Mouse (Mus musculus) forebrain, embryonic 11.5 days (tissue): ENCODE measurements around the gene Thsd4. TPM values are rescaled to one million over a fixed set of nuclear protein-coding genes. Genes with fewer than 3 reads are reported as not detected.

Source experiments
- ATAC-seq: fragments of 200-750 bp; cut with Nextera tagmentation; replicated peaks from 2 replicates; pipeline ENCODE4 v1.8.0; 2017; ENCODE audit warnings: moderate TSS enrichment; ENCODE audit not compliant: low FRiP score
- DNase-seq: peaks from one replicate; pipeline ENCODE4 v3.0.0-alpha.2; 2017; ENCODE audit warnings: low spot score
- H3K27ac ChIP-seq: fragments of 300-500 bp; sonication (generic); 2 replicates; pipeline ENCODE4 v1.5.1; 2014; ENCODE audit warnings: low read depth, low read length
- H3K27me3 ChIP-seq: fragments of 300-500 bp; sonication (generic); 2 replicates; pipeline ENCODE4 v1.6.1; 2014; ENCODE audit warnings: mild to moderate bottlenecking, low read length, mixed read lengths; ENCODE audit not compliant: control insufficient read depth, insufficient read depth
- H3K36me3 ChIP-seq: fragments of 300-500 bp; sonication (generic); 2 replicates; pipeline ENCODE4 v1.6.1; 2014; ENCODE audit warnings: mild to moderate bottlenecking, low read length, moderate library complexity, mixed read lengths; ENCODE audit not compliant: control insufficient read depth, insufficient read depth
- H3K4me1 ChIP-seq: fragments of 300-500 bp; sonication (generic); replicated peaks from 2 replicates; pipeline ENCODE4 v1.6.1; 2014; ENCODE audit warnings: low read length, mixed read lengths; ENCODE audit not compliant: control insufficient read depth, insufficient read depth
- H3K4me2 ChIP-seq: fragments of 300-500 bp; sonication (generic); 2 replicates; pipeline ENCODE4 v1.6.1; 2014; ENCODE audit warnings: low read depth, mild to moderate bottlenecking, low read length, moderate library complexity, mixed read lengths; ENCODE audit not compliant: severe bottlenecking
- H3K4me3 ChIP-seq: fragments of 300-500 bp; sonication (generic); 2 replicates; pipeline ENCODE4 v1.5.1; 2014; ENCODE audit warnings: low read depth, low read length
- H3K9ac ChIP-seq: fragments of 300-500 bp; sonication (generic); 2 replicates; pipeline ENCODE4 v1.6.1; 2014; ENCODE audit warnings: low read length
- H3K9me3 ChIP-seq: fragments of 300-500 bp; sonication (generic); 2 replicates; pipeline ENCODE4 v1.6.1; 2016; ENCODE audit warnings: low read length, mixed read lengths; ENCODE audit not compliant: control insufficient read depth
- WGBS: fragments of 180-500 bp; shearing (Covaris S2); extraction: QIAGEN DNeasy Blood & Tissue Kit; methylation state at CpG from one replicate; pipeline ENCODE4 v1.1.7; 2014; 5-methylcytosine and 5-hydroxymethylcytosine counted together
- polyA plus RNA-seq: library from polyadenylated mRNA; unstranded; fragments of >200 nt; fragmentation: Nextera tagmentation; extraction: Ambion mirVana; gene quantifications from 2 replicates; pipeline ENCODE4 v1.2.1, GENCODE M21; 2014

Gene Thsd4
- polyA plus RNA-seq, 1 experiment from 2014 or later: 4.6 TPM

- Histone ChIP-seq H3K9me3 (no peaks in the 10 kb centered on the region), H3K4me1 (no peaks in the 10 kb centered on the region; the same call in 1 of the 2 replicates), H3K27ac (no peak overlapping the region), H3K9ac (no peak overlapping the region), H3K36me3 (no peaks in the 10 kb centered on the region), H3K27me3 (no peaks in the 10 kb centered on the region), H3K4me2 (no peak overlapping the region), H3K4me3 (no peak overlapping the region)
- DNase-seq: no peak
- ATAC-seq: no peak
- 90% methylated on average over 3 of the region's 3 CpGs for WGBS
Measured at GRCm38 (mm10) chr9:60022331-60022730, 499.5 kb downstream of the Thsd4 start.

- H3K4me3 ChIP-seq: no peak overlapping the region
- no peak for ATAC-seq
- no peaks in the 10 kb centered on the region for H3K9me3 ChIP-seq
- H3K27me3 ChIP-seq: no peaks in the 10 kb centered on the region
- 67% methylated on average over 1 of the region's 1 CpGs for WGBS
- H3K36me3 ChIP-seq: no peaks in the 10 kb centered on the region
- H3K9ac ChIP-seq: no peak overlapping the region
- no peak overlapping the region for H3K27ac ChIP-seq
- H3K4me1 ChIP-seq: no peaks in the 10 kb centered on the region; the same call in 1 of the 2 replicates
- no peak overlapping the region for H3K4me2 ChIP-seq
- DNase-seq: no peak
Measured at GRCm38 (mm10) chr9:60020444-60020843, 501.4 kb downstream of the Thsd4 start.

- DNase-seq (no peak), ATAC-seq (no peak)
- H3K27me3 ChIP-seq: no peaks in the 10 kb centered on the region
- no peaks in the 10 kb centered on the region for H3K36me3 ChIP-seq
- no peaks in the 10 kb centered on the region for H3K4me1 ChIP-seq
- no peak overlapping the region for H3K27ac ChIP-seq
- WGBS: 67% methylated on average over 1 of the region's 1 CpGs
- no peak overlapping the region for H3K4me3 ChIP-seq
- H3K4me2 ChIP-seq: no peak overlapping the region
- H3K9ac ChIP-seq: no peak overlapping the region
- no peaks in the 10 kb centered on the region for H3K9me3 ChIP-seq
Measured at GRCm38 (mm10) chr9:60010285-60010684, 511.6 kb downstream of the Thsd4 start.

GRCm38 (mm10) chr9:60008936-60009335, 512.9 kb downstream of the Thsd4 start:
- WGBS: 78% methylated on average over 7 of the region's 7 CpGs
- no peak overlapping the region for H3K9ac ChIP-seq
- H3K4me3 ChIP-seq: no peak overlapping the region

GRCm38 (mm10) chr9:60002323-60002722, 519.5 kb downstream of the Thsd4 start:
- no peaks in the 10 kb centered on the region for H3K27me3 ChIP-seq
- 88% methylated on average over 8 of the region's 8 CpGs for WGBS
- no peaks in the 10 kb centered on the region for H3K36me3 ChIP-seq
- ATAC-seq (no peak), DNase-seq (no peak)
- no peak overlapping the region for H3K4me3 ChIP-seq
- no peak overlapping the region for H3K9ac ChIP-seq
- H3K4me2 ChIP-seq: no peak overlapping the region
- H3K9me3 ChIP-seq: no peaks in the 10 kb centered on the region
- H3K4me1 ChIP-seq: no peaks in the 10 kb centered on the region
- no peak overlapping the region for H3K27ac ChIP-seq

More at GRCm38 (mm10) chr9:60008936-60009335, 512.9 kb downstream of the Thsd4 start:
- Histone ChIP-seq H3K27ac (no peak overlapping the region), H3K9me3 (no peaks in the 10 kb centered on the region), H3K36me3 (no peaks in the 10 kb centered on the region), H3K4me1 (no peaks in the 10 kb centered on the region), H3K27me3 (no peaks in the 10 kb centered on the region), H3K4me2 (no peak overlapping the region)
- ATAC-seq: no peak
- no peak for DNase-seq

GRCm38 (mm10) chr9:60001444-60001843, 520.4 kb downstream of the Thsd4 start:
- no peaks in the 10 kb centered on the region for H3K36me3 ChIP-seq
- WGBS: 78% methylated on average over 3 of the region's 3 CpGs

GRCm38 (mm10) chr9:59997725-59998124, 524.1 kb downstream of the Thsd4 start:
- WGBS: 92% methylated on average over 4 of the region's 4 CpGs
- no peak overlapping the region for H3K4me2 ChIP-seq
- ATAC-seq (no peak), DNase-seq (no peak)
- no peaks in the 10 kb centered on the region for H3K9me3 ChIP-seq
- H3K9ac ChIP-seq: no peak overlapping the region
- no peaks in the 10 kb centered on the region for H3K27me3 ChIP-seq
- H3K4me3 ChIP-seq: no peak overlapping the region
- H3K36me3 ChIP-seq: no peaks in the 10 kb centered on the region
- H3K4me1 ChIP-seq: no peaks in the 10 kb centered on the region
- H3K27ac ChIP-seq: no peak overlapping the region

More at GRCm38 (mm10) chr9:60001444-60001843, 520.4 kb downstream of the Thsd4 start:
- H3K9me3 ChIP-seq: no peaks in the 10 kb centered on the region
- no peak overlapping the region for H3K4me3 ChIP-seq
- DNase-seq (no peak), ATAC-seq (no peak)
- no peaks in the 10 kb centered on the region for H3K27me3 ChIP-seq
- no peak overlapping the region for H3K4me2 ChIP-seq
- H3K9ac ChIP-seq: no peak overlapping the region
- no peak overlapping the region for H3K27ac ChIP-seq
- H3K4me1 ChIP-seq: no peaks in the 10 kb centered on the region

GRCm38 (mm10) chr9:59991407-59991806, 530.4 kb downstream of the Thsd4 start:
- H3K27me3 ChIP-seq: no peaks in the 10 kb centered on the region
- H3K27ac ChIP-seq: no peak overlapping the region
- H3K36me3 ChIP-seq: no peaks in the 10 kb centered on the region
- no peaks in the 10 kb centered on the region for H3K9me3 ChIP-seq
- WGBS: 84% methylated on average over 5 of the region's 5 CpGs
- no peak overlapping the region for H3K4me2 ChIP-seq
- no peak for DNase-seq
- H3K4me1 ChIP-seq: no peaks in the 10 kb centered on the region
- ATAC-seq: no peak
- H3K9ac ChIP-seq: no peak overlapping the region
- no peak overlapping the region for H3K4me3 ChIP-seq

GRCm38 (mm10) chr9:59989864-59990263, 532.0 kb downstream of the Thsd4 start:
- WGBS: 0% methylated on average over 1 of the region's 1 CpGs
- no peak for ATAC-seq

More at GRCm38 (mm10) chr9:59989864-59990263, 532.0 kb downstream of the Thsd4 start:
- Histone ChIP-seq H3K36me3 (no peaks in the 10 kb centered on the region), H3K9me3 (no peaks in the 10 kb centered on the region), H3K4me1 (no peaks in the 10 kb centered on the region), H3K27me3 (no peaks in the 10 kb centered on the region), H3K27ac (no peak overlapping the region), H3K9ac (no peak overlapping the region), H3K4me2 (no peak overlapping the region), H3K4me3 (no peak overlapping the region)
- peak; percentile 66 for DNase-seq
